Comparison of ENCODE assay signal across 15 mouse cellular contexts in genomic region chr4:72565186-72565585, GRCm38 (mm10).
"Had no signal": no experiment of that assay in that cellular context is flagged by ENCODE, and none has a peak within 500 bp of the region (broad histone marks: within the 10 kb centered on the region; RNA-seq: fewer than 3 reads in every experiment).

No protein-coding gene starts in this region.

- H3K27me3 ChIP-seq: neural tube, embryonic 15.5 days; stomach, embryonic 15.5 days had no signal

- H3K36me3 ChIP-seq: neural tube, embryonic 13.5 days; neural tube, embryonic 15.5 days; stomach, embryonic 15.5 days had no signal

- H3K4me3 ChIP-seq: neural tube, embryonic 13.5 days; neural tube, embryonic 15.5 days; stomach, embryonic 15.5 days had no signal

- DNase-seq: retina, postnatal 1 day; right cerebral cortex, adult 18-20 months; right cerebral cortex, postnatal 14 days; right cerebral cortex, postnatal 25 days; right cerebral cortex, postnatal 4 days; spleen, adult 18-20 months; thymus, adult 18-20 months; thymus, postnatal 14 days; thymus, postnatal 25 days; thymus, postnatal 36 days; thymus, postnatal 4 days had no signal

- H3K27ac ChIP-seq: neural tube, embryonic 13.5 days; neural tube, embryonic 15.5 days; stomach, embryonic 15.5 days; stomach, postnatal 0 days had no signal

- H3K4me1 ChIP-seq: neural tube, embryonic 13.5 days; neural tube, embryonic 15.5 days; stomach, embryonic 15.5 days had no signal
